Mouse (Mus musculus) hindbrain, embryonic 14.5 days (tissue): ENCODE data around the gene Dph6. TPM values are rescaled to one million over a fixed set of nuclear protein-coding genes. Genes with fewer than 3 reads are reported as not detected.

Experiments used
- ATAC-seq: fragments of 200-750 bp; cut with Nextera tagmentation; 2 replicates; pipeline ENCODE4 v1.8.0; 2017; ENCODE audit warnings: moderate number of reproducible peaks, mild to moderate bottlenecking, moderate TSS enrichment, moderate library complexity; ENCODE audit not compliant: low FRiP score
- DNase-seq: peaks from one replicate; pipeline ENCODE4 v3.0.0-alpha.2; 2015; ENCODE audit warnings: low spot score
- H3K27ac ChIP-seq: fragments of 300-500 bp; sonication (generic); 2 replicates; pipeline ENCODE4 v1.5.1; 2014; ENCODE audit warnings: mild to moderate bottlenecking, moderate library complexity
- H3K27me3 ChIP-seq: fragments of 300-500 bp; sonication (generic); 2 replicates; pipeline ENCODE4 v1.6.1; 2014; ENCODE audit warnings: mild to moderate bottlenecking, low read length, mixed read lengths; ENCODE audit not compliant: control insufficient read depth, insufficient read depth
- H3K36me3 ChIP-seq: fragments of 300-500 bp; sonication (generic); replicated peaks from 2 replicates; pipeline ENCODE4 v1.6.1; 2014; ENCODE audit not compliant: control insufficient read depth, insufficient read depth
- H3K4me1 ChIP-seq: fragments of 300-500 bp; sonication (generic); replicated peaks from 2 replicates; pipeline ENCODE4 v1.6.1; 2014; ENCODE audit warnings: antibody characterized with exemption, low read length, mixed read lengths; ENCODE audit not compliant: control insufficient read depth, insufficient read depth
- H3K4me2 ChIP-seq: fragments of 300-500 bp; sonication (generic); replicated peaks from 2 replicates; pipeline ENCODE4 v1.6.1; 2014; ENCODE audit warnings: mild to moderate bottlenecking, moderate library complexity
- H3K4me3 ChIP-seq: fragments of 300-500 bp; sonication (generic); replicated peaks from 2 replicates; pipeline ENCODE4 v1.5.1; 2014; ENCODE audit warnings: mild to moderate bottlenecking, low read length
- H3K9ac ChIP-seq: fragments of 300-500 bp; sonication (generic); 2 replicates; pipeline ENCODE4 v1.6.1; 2014
- H3K9me3 ChIP-seq: fragments of 300-500 bp; sonication (generic); 2 replicates; pipeline ENCODE4 v1.6.1; 2016; ENCODE audit warnings: low read length; ENCODE audit not compliant: control insufficient read depth
- WGBS: fragments of 180-500 bp; shearing (Covaris S2); extraction: QIAGEN DNeasy Blood & Tissue Kit; methylation state at CpG from one replicate; pipeline ENCODE4 v1.1.7; 2014; 5-methylcytosine and 5-hydroxymethylcytosine counted together
- polyA plus RNA-seq: library from polyadenylated mRNA; unstranded; fragments of >200 nt; fragmentation: Nextera tagmentation; extraction: Ambion mirVana; gene quantifications from 2 replicates; pipeline ENCODE4 v1.2.1, GENCODE M21; 2014

The Dph6 gene
- polyA plus RNA-seq = 15.0 and 15.2 TPM in 2 replicates

GRCm38 (mm10) chr2:114654365-114655239, at the start of gene Dph6:
Gene Dph6, minus strand, starts transcription at chr2:114654964.
- H3K4me2 ChIP-seq = peak within 1 kb of the TSS; percentile 56
- no peaks in the 10 kb centered on the region; the same call in 1 of the 2 replicates for H3K4me1 ChIP-seq
- H3K9ac ChIP-seq = peak within 1 kb of the TSS; percentile 74
- WGBS = under 1% methylated on average over 45 of the region's 45 CpGs
- DNase-seq = peak; percentile 84
- H3K9me3 ChIP-seq = no peaks in the 10 kb centered on the region
- H3K27ac ChIP-seq = peak within 1 kb of the TSS; percentile 93
- ATAC-seq = peak; percentile 97
- H3K27me3 ChIP-seq = no peaks in the 10 kb centered on the region
- peak within 1 kb of the TSS; percentile 66 for H3K4me3 ChIP-seq
- no peaks in the 10 kb centered on the region for H3K36me3 ChIP-seq

- Histone ChIP-seq H3K36me3 (no peaks in the 10 kb centered on the region), H3K27me3 (no peaks in the 10 kb centered on the region), H3K27ac (no peak overlapping the region), H3K9me3 (no peaks in the 10 kb centered on the region), H3K9ac (no peak overlapping the region), H3K4me3 (no peak overlapping the region), H3K4me1 (no peaks in the 10 kb centered on the region), H3K4me2 (no peak overlapping the region)
- 74% methylated on average over 2 of the region's 2 CpGs for WGBS
- DNase-seq (no peak), ATAC-seq (no peak)
Observed at GRCm38 (mm10) chr2:114700966-114701685, 46.4 kb upstream of the Dph6 start.

GRCm38 (mm10) chr2:114691607-114692006, 36.8 kb upstream of the Dph6 start:
- H3K4me3 ChIP-seq = no peak overlapping the region
- H3K9ac ChIP-seq = no peak overlapping the region
- 86% methylated on average over 2 of the region's 2 CpGs for WGBS
- ATAC-seq = no peak
- H3K4me2 ChIP-seq = no peak overlapping the region
- H3K36me3 ChIP-seq = no peaks in the 10 kb centered on the region
- 0 out of 2 replicates have a peak, but pooled peaks cover 9% of the 10 kb centered on the region for H3K4me1 ChIP-seq
- H3K9me3 ChIP-seq = no peaks in the 10 kb centered on the region
- no peak overlapping the region for H3K27ac ChIP-seq
- DNase-seq = no peak
- H3K27me3 ChIP-seq = no peaks in the 10 kb centered on the region

GRCm38 (mm10) chr2:114687483-114687882, 32.7 kb upstream of the Dph6 start:
- 0 out of 2 replicates have a peak, but pooled peaks have one; percentile 17 for ATAC-seq
- no peak for DNase-seq

GRCm38 (mm10) chr2:114687081-114687480, 32.3 kb upstream of the Dph6 start:
- Histone ChIP-seq H3K4me2 (no peak overlapping the region), H3K27ac (no peak overlapping the region), H3K4me1 (0 out of 2 replicates have a peak, but pooled peaks cover 9% of the 10 kb centered on the region), H3K4me3 (no peak overlapping the region), H3K27me3 (no peaks in the 10 kb centered on the region), H3K36me3 (no peaks in the 10 kb centered on the region), H3K9me3 (no peaks in the 10 kb centered on the region), H3K9ac (no peak overlapping the region)
- WGBS = 71% methylated on average over 4 of the region's 4 CpGs
- ATAC-seq (peak; percentile 53), DNase-seq (no peak)

More at GRCm38 (mm10) chr2:114687483-114687882, 32.7 kb upstream of the Dph6 start:
- Histone ChIP-seq H3K36me3 (no peaks in the 10 kb centered on the region), H3K27me3 (no peaks in the 10 kb centered on the region), H3K4me3 (no peak overlapping the region), H3K27ac (no peak overlapping the region), H3K4me2 (no peak overlapping the region), H3K9me3 (no peaks in the 10 kb centered on the region), H3K4me1 (0 out of 2 replicates have a peak, but pooled peaks cover 9% of the 10 kb centered on the region), H3K9ac (no peak overlapping the region)
- 77% methylated on average over 1 of the region's 1 CpGs for WGBS

- Histone ChIP-seq H3K4me2 (no peak overlapping the region), H3K9ac (no peak overlapping the region), H3K4me1 (no peaks in the 10 kb centered on the region), H3K36me3 (no peaks in the 10 kb centered on the region), H3K27me3 (no peaks in the 10 kb centered on the region), H3K4me3 (no peak overlapping the region), H3K9me3 (no peaks in the 10 kb centered on the region), H3K27ac (no peak overlapping the region)
- 82% methylated on average over 1 of the region's 1 CpGs for WGBS
- no peak for ATAC-seq
- DNase-seq = no peak
Observed at GRCm38 (mm10) chr2:114673831-114674230, 19.1 kb upstream of the Dph6 start.

GRCm38 (mm10) chr2:114670983-114671382, 16.2 kb upstream of the Dph6 start:
- Histone ChIP-seq H3K9ac (no peak overlapping the region), H3K4me3 (no peak overlapping the region), H3K36me3 (no peaks in the 10 kb centered on the region), H3K27me3 (no peaks in the 10 kb centered on the region), H3K4me2 (no peak overlapping the region), H3K4me1 (no peaks in the 10 kb centered on the region), H3K27ac (no peak overlapping the region), H3K9me3 (no peaks in the 10 kb centered on the region)
- WGBS = 93% methylated on average over 3 of the region's 3 CpGs
- ATAC-seq (no peak), DNase-seq (no peak)

- DNase-seq (no peak), ATAC-seq (no peak)
- H3K4me3 ChIP-seq = no peak overlapping the region
- no peak overlapping the region for H3K4me2 ChIP-seq
- no peak overlapping the region for H3K27ac ChIP-seq
- H3K9me3 ChIP-seq = no peaks in the 10 kb centered on the region
- no peaks in the 10 kb centered on the region for H3K4me1 ChIP-seq
- no peaks in the 10 kb centered on the region for H3K36me3 ChIP-seq
- 90% methylated on average over 2 of the region's 2 CpGs for WGBS
- no peak overlapping the region for H3K9ac ChIP-seq
- no peaks in the 10 kb centered on the region for H3K27me3 ChIP-seq
Observed at GRCm38 (mm10) chr2:114658954-114659353, 4.2 kb upstream of the Dph6 start.

- Histone ChIP-seq H3K27me3 (no peaks in the 10 kb centered on the region), H3K4me1 (no peaks in the 10 kb centered on the region), H3K36me3 (peaks cover 7% of the 10 kb centered on the region; the same call in 1 of the 2 replicates), H3K4me3 (no peak overlapping the region), H3K4me2 (no peak overlapping the region), H3K27ac (no peak overlapping the region), H3K9me3 (no peaks in the 10 kb centered on the region), H3K9ac (no peak overlapping the region)
- ATAC-seq = no peak; the same call in 1 of the 2 replicates
- WGBS = 38% methylated on average over 5 of the region's 5 CpGs
- no peak for DNase-seq
Observed at GRCm38 (mm10) chr2:114646240-114646639, 8.5 kb downstream of the Dph6 start.
